In the genomic region with DNA sequence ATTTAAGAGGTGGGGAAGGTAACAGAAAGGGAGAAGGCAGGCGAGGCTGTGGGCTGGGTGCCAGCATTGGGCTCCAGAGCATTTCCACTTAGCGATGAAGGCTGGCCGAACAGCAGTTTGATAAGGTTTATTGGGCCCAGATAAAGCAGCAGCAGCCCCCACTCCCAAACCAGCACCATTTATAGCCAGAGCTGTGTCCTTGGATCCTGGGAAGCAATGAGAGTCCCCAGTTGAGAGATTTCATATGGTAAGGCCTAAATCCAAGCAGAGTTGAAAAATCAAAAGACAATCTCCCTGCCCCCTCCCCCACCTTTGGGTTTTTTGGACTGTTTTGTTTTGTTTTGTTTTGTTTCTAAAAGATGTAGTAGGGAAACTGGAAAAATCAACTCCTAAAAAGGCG, we compare ENCODE assay signal across 30 mouse cellular contexts. TPM values are rescaled to one million over a fixed set of nuclear protein-coding genes. Genes with fewer than 3 reads are reported as not detected.
DNase-seq lines count a peak whose midpoint lies in the region; ATAC-seq and TF ChIP-seq lines count a peak whose summit lies in the region.
"Had no signal": no experiment of that assay in that cellular context is flagged by ENCODE, and none has a peak within 500 bp of the region (broad histone marks: within the 10 kb centered on the region; RNA-seq: fewer than 3 reads in every experiment).

No protein-coding gene starts in this region.

- no peaks in the 10 kb centered on the region for H3K9me3 ChIP-seq in heart, embryonic 15.5 days (replicated peaks)
- H3K9me3 ChIP-seq in heart, embryonic 10.5 days: no peaks in the 10 kb centered on the region
- no peaks in the 10 kb centered on the region for H3K9me3 ChIP-seq in midbrain, embryonic 10.5 days (replicated peaks)
- H3K9me3 ChIP-seq in midbrain, postnatal 0 days (ENCODE audit: low read length): no peaks in the 10 kb centered on the region
- H3K9me3 ChIP-seq in MEL (replicated peaks; ENCODE audit: insufficient read depth, low read length): no peaks in the 10 kb centered on the region
- H3K9me3 ChIP-seq: embryonic facial prominence, embryonic 10.5 days; embryonic facial prominence, embryonic 15.5 days; forebrain, embryonic 13.5 days; G1E; limb, embryonic 15.5 days; liver, embryonic 13.5 days; megakaryocyte, embryonic 14.5 days had no signal

- no peak for TF ChIP-seq RAD21 in MEL (IDR thresholded peaks at IDR 0.05; ENCODE audit: low read depth, low read length)

- whole genome bisulfite sequencing in heart, embryonic 15.5 days: 29% methylated on average over 4 of the region's 4 CpGs
- 38% methylated on average over 4 of the region's 4 CpGs for WGBS in heart, embryonic 10.5 days
- 52% methylated on average over 4 of the region's 4 CpGs for WGBS in midbrain, embryonic 10.5 days
- WGBS in midbrain, postnatal 0 days: 61% methylated on average over 4 of the region's 4 CpGs

- 0 out of 2 replicates have a peak overlapping the region, but pooled peaks have one; percentile 12 for H3K27ac ChIP-seq in gastrocnemius, adult 2 months
- H3K27ac ChIP-seq in heart, embryonic 15.5 days: no peak overlapping the region
- no peak overlapping the region for H3K27ac ChIP-seq in heart, embryonic 10.5 days
- peak overlapping the region; percentile 92 for H3K27ac ChIP-seq in midbrain, embryonic 10.5 days (replicated peaks)
- H3K27ac ChIP-seq in midbrain, postnatal 0 days (ENCODE audit: low read depth, low read length): no peak overlapping the region
- H3K27ac ChIP-seq in MEL (ENCODE audit: control insufficient read depth, low read depth, low read length): no peak overlapping the region
- H3K27ac ChIP-seq: embryonic facial prominence, embryonic 10.5 days; embryonic facial prominence, embryonic 15.5 days; forebrain, embryonic 13.5 days; kidney, postnatal 0 days; limb, embryonic 15.5 days; liver, embryonic 13.5 days; stomach, postnatal 0 days had no signal

- peak overlapping the region; percentile 95 for H3K4me2 ChIP-seq in heart, embryonic 15.5 days
- H3K4me2 ChIP-seq in midbrain, postnatal 0 days (ENCODE audit: low read depth, low read length, poor library complexity, severe bottlenecking): no peak overlapping the region
- H3K4me2 ChIP-seq: embryonic facial prominence, embryonic 15.5 days; limb, embryonic 15.5 days; liver, embryonic 13.5 days had no signal

- intact Hi-C loops in gastrocnemius, adult 2 months (cut with DNase I): loop anchor here (2.0 kb wide), 1 partner anchor 22 kb away; no protein-coding TSS in a partner anchor

- TF ChIP-seq EP300 in MEL (IDR thresholded peaks at IDR 0.05; ENCODE audit: low read depth in 1 of 2, low read length in 2 of 2): peak; percentile 36 to 37; a peak in 2 of 4 replicates

- TF ChIP-seq CTCF in gastrocnemius, adult 2 months (IDR thresholded peaks at IDR 0.05): no peak
- no peak for TF ChIP-seq CTCF in midbrain, postnatal 0 days (IDR thresholded peaks at IDR 0.05)
- TF ChIP-seq CTCF in MEL (IDR thresholded peaks at IDR 0.05 in 2 of 3, conservative IDR thresholded peaks at IDR 0.05 in 1 of 3; ENCODE audit: control insufficient read depth in 1 of 3, insufficient read depth in 1 of 3, low read depth in 2 of 3, low read length in 3 of 3, poor library complexity in 1 of 3, severe bottlenecking in 1 of 3): no peak

- no peak for DNase-seq in gastrocnemius, adult 2 months
- no peak for DNase-seq in gastrocnemius, adult 8-10 months (ENCODE audit: low spot score in 2 of 2)
- no peak for DNase-seq in heart, embryonic 10.5 days (ENCODE audit: low spot score)
- DNase-seq in midbrain, embryonic 10.5 days (ENCODE audit: low spot score): no peak
- DNase-seq in midbrain, postnatal 0 days (ENCODE audit: low spot score): no peak
- DNase-seq in MEL (ENCODE audit: low read depth, low spot score): peak; percentile 32
- DNase-seq: adrenal gland, postnatal 10 days; cerebellum, adult 8-10 months; cerebellum, postnatal 25 days; gastrocnemius, postnatal 36 days; kidney, adult 8-10 months; kidney, postnatal 4 days; liver, embryonic 13.5 days; lung, adult 18-20 months; lung, postnatal 4 days; right cerebral cortex, postnatal 4 days; thymus, adult 18-20 months; thymus, postnatal 25 days had no signal

- no peaks in the 10 kb centered on the region for H3K79me2 ChIP-seq in MEL (ENCODE audit: control insufficient read depth, insufficient read depth, low read length, poor library complexity)

- H3K27me3 ChIP-seq in heart, embryonic 15.5 days: peaks cover 51% of the 10 kb centered on the region
- peaks cover 85% of the 10 kb centered on the region for H3K27me3 ChIP-seq in heart, embryonic 10.5 days (ENCODE audit: insufficient read depth, poor library complexity, severe bottlenecking)
- H3K27me3 ChIP-seq in midbrain, embryonic 10.5 days (ENCODE audit: low read depth, poor library complexity, severe bottlenecking): peaks cover 54% of the 10 kb centered on the region
- peaks cover 17% of the 10 kb centered on the region; the same call in 1 of the 2 replicates for H3K27me3 ChIP-seq in midbrain, postnatal 0 days (ENCODE audit: insufficient read depth, low read length)
- H3K27me3 ChIP-seq in MEL (ENCODE audit: control insufficient read depth in 1 of 2, insufficient read depth in 2 of 2, low read length in 2 of 2): peaks cover 0 to 9% of the 10 kb centered on the region in 2 experiments; a peak in 2 of 4 replicates

- no peaks in the 10 kb centered on the region for H3K36me3 ChIP-seq in heart, embryonic 15.5 days
- no peaks in the 10 kb centered on the region for H3K36me3 ChIP-seq in heart, embryonic 10.5 days
- peaks cover 4% of the 10 kb centered on the region; the same call in 1 of the 2 replicates for H3K36me3 ChIP-seq in midbrain, embryonic 10.5 days
- H3K36me3 ChIP-seq in midbrain, postnatal 0 days (ENCODE audit: insufficient read depth, low read length): no peaks in the 10 kb centered on the region
- H3K36me3 ChIP-seq in MEL (ENCODE audit: control insufficient read depth in 1 of 2, insufficient read depth in 2 of 2, low read length in 2 of 2): peaks cover 0 to 3% of the 10 kb centered on the region in 2 experiments; a peak in 1 of 4 replicates
- H3K36me3 ChIP-seq: embryonic facial prominence, embryonic 15.5 days; limb, embryonic 15.5 days; liver, embryonic 13.5 days had no signal

- no peak for ATAC-seq in heart, embryonic 15.5 days (replicated peaks; ENCODE audit: insufficient number of reproducible peaks, insufficient read depth, low FRiP score, low read depth)
- ATAC-seq in midbrain, postnatal 0 days (ENCODE audit: low FRiP score): no peak
- ATAC-seq: forebrain, embryonic 13.5 days; intestine, embryonic 16.5 days; lung, postnatal 0 days; Patski had no signal

- peaks cover 36% of the 10 kb centered on the region for H3K4me1 ChIP-seq in heart, embryonic 15.5 days (replicated peaks)
- H3K4me1 ChIP-seq in heart, embryonic 10.5 days: peaks cover 34% of the 10 kb centered on the region
- peaks cover 60% of the 10 kb centered on the region for H3K4me1 ChIP-seq in midbrain, embryonic 10.5 days
- H3K4me1 ChIP-seq in midbrain, postnatal 0 days (ENCODE audit: insufficient read depth, low read length): peaks cover 4% of the 10 kb centered on the region; the same call in 1 of the 2 replicates
- peaks cover 2 to 14% of the 10 kb centered on the region in 2 experiments; a peak in 3 of 4 replicates for H3K4me1 ChIP-seq in MEL (ENCODE audit: control insufficient read depth in 1 of 2, insufficient read depth in 2 of 2, low read length in 2 of 2)

- no peak overlapping the region for H3K9ac ChIP-seq in heart, embryonic 15.5 days
- no peak overlapping the region for H3K9ac ChIP-seq in midbrain, postnatal 0 days (replicated peaks; ENCODE audit: low read length, poor library complexity, severe bottlenecking)
- H3K9ac ChIP-seq in MEL (ENCODE audit: control insufficient read depth, low read depth, low read length, poor library complexity, severe bottlenecking): no peak overlapping the region
- H3K9ac ChIP-seq: embryonic facial prominence, embryonic 15.5 days; forebrain, embryonic 13.5 days; limb, embryonic 15.5 days; liver, embryonic 13.5 days had no signal

- no peak overlapping the region for H3K4me3 ChIP-seq in gastrocnemius, adult 2 months
- H3K4me3 ChIP-seq in heart, embryonic 15.5 days: no peak overlapping the region
- H3K4me3 ChIP-seq in heart, embryonic 10.5 days: no peak overlapping the region
- H3K4me3 ChIP-seq in midbrain, embryonic 10.5 days: peak overlapping the region; percentile 2; the same call in 1 of the 2 replicates
- H3K4me3 ChIP-seq in midbrain, postnatal 0 days (ENCODE audit: low read depth, low read length): no peak overlapping the region
- no peak overlapping the region for H3K4me3 ChIP-seq in MEL (ENCODE audit: control insufficient read depth in 1 of 2, insufficient read depth in 1 of 2, low read depth in 2 of 2, low read length in 2 of 2)
- H3K4me3 ChIP-seq: embryonic facial prominence, embryonic 10.5 days; embryonic facial prominence, embryonic 15.5 days; forebrain, embryonic 13.5 days; limb, embryonic 15.5 days; liver, embryonic 13.5 days; megakaryocyte, embryonic 14.5 days had no signal

- TF ChIP-seq POLR2A in MEL (IDR thresholded peaks at IDR 0.05; ENCODE audit: control insufficient read depth in 1 of 2, insufficient read depth in 1 of 2, low read depth in 1 of 2, low read length in 2 of 2, poor library complexity in 1 of 2): no peak

TF ChIP-seq in MEL, 35 proteins besides CTCF, POLR2A, EP300 and RAD21:
- no peak for TF ChIP-seq POLR2AphosphoS2 (IDR thresholded peaks at IDR 0.05; ENCODE audit: low read length)
- peak; percentile 27; the same call in 1 of the 2 replicates for TF ChIP-seq RCOR1 (IDR thresholded peaks at IDR 0.05; ENCODE audit: low read depth, low read length)
- TF ChIP-seq GATA1 (IDR thresholded peaks at IDR 0.05; ENCODE audit: low read depth, low read length): peak; percentile 53; the same call in 1 of the 2 replicates
- no peak for TF ChIP-seq MYB (IDR thresholded peaks at IDR 0.05; ENCODE audit: low read depth, low read length)
TF ChIP-seq in MEL: peak in this region for 2.

RNA-seq across cellular contexts. Expression of gene Zbtb16, which starts 2.3 kb away (rescaled TPM):
- 100 to 1,000 TPM; 163 to 166 TPM for total RNA-seq in gastrocnemius, adult 2 months (2021)
- total RNA-seq in gastrocnemius, adult 8-10 months (2022): 100 to 1,000 TPM; 106 to 199 (median 117) TPM
- polyA plus RNA-seq in heart, embryonic 15.5 days (2015; fragmentation: Nextera tagmentation; extraction: Ambion mirVana): 6.0 and 7.3 TPM in 2 replicates
- polyA plus RNA-seq in heart, embryonic 10.5 days (2016; fragmentation: Nextera tagmentation; extraction: Ambion mirVana): 2.6 and 3.1 TPM in 2 replicates
- 39.8 and 48.1 TPM in 2 replicates for polyA plus RNA-seq in midbrain, embryonic 10.5 days (2016; fragmentation: Nextera tagmentation; extraction: Ambion mirVana)
- total RNA-seq in midbrain, postnatal 0 days (2014; rRNA removed): 8.3 and 12.6 TPM in 2 replicates
- 5.5 and 6.1 TPM in 2 replicates for polyA plus RNA-seq in midbrain, postnatal 0 days (2015; fragmentation: Nextera tagmentation; extraction: Ambion mirVana)
- total RNA-seq in MEL (2012; rRNA removed): 0.04 and 0.07 TPM in 2 replicates
- polyA plus RNA-seq in MEL (2012; ENCODE audit: insufficient read depth in 1 of 2, insufficient read length in 2 of 2, low read depth in 1 of 2, low replicate concordance in 2 of 2, missing spikeins in 1 of 2): under 1 TPM in 1 of 2 experiments, not detected in 1; 0.72 TPM

Comparison
In these comparisons a context has a peak if more than half of its experiments do, and no peak if none do; other contexts are left out.
1. H3K27ac ChIP-seq: peak in gastrocnemius, adult 2 months (single experiment) and midbrain, embryonic 10.5 days (single experiment); none in heart, embryonic 15.5 days (single experiment), heart, embryonic 10.5 days (single experiment), midbrain, postnatal 0 days (single experiment) and MEL (single experiment).